Mouse (Mus musculus) liver, embryonic 11.5 days (tissue): ENCODE data around the gene Pcbp4. TPM values are rescaled to one million over a fixed set of nuclear protein-coding genes. Genes with fewer than 3 reads are reported as not detected.

Experiments
- ATAC-seq: fragments of 200-750 bp; cut with Nextera tagmentation; replicated peaks from 2 replicates; pipeline ENCODE4 v1.8.0; 2017; ENCODE audit warnings: moderate number of reproducible peaks, mild to moderate bottlenecking, moderate TSS enrichment, moderate library complexity; ENCODE audit not compliant: low FRiP score
- DNase-seq: peaks from one replicate; pipeline ENCODE4 v3.0.0-alpha.2; 2017; ENCODE audit warnings: low spot score
- H3K27ac ChIP-seq: fragments of 300-500 bp; sonication (generic); 2 replicates; pipeline ENCODE4 v1.5.1; 2014; ENCODE audit warnings: mild to moderate bottlenecking, low read depth, low read length, control low read depth
- H3K27me3 ChIP-seq: fragments of 300-500 bp; sonication (generic); replicated peaks from 2 replicates; pipeline ENCODE4 v1.6.1; 2014; ENCODE audit warnings: low read length, mixed read lengths; ENCODE audit not compliant: control insufficient read depth, insufficient read depth
- H3K36me3 ChIP-seq: fragments of 300-500 bp; sonication (generic); 2 replicates; pipeline ENCODE4 v1.6.1; 2014; ENCODE audit warnings: mild to moderate bottlenecking, low read length, moderate library complexity, mixed read lengths; ENCODE audit not compliant: control insufficient read depth, insufficient read depth
- H3K4me1 ChIP-seq: fragments of 300-500 bp; sonication (generic); replicated peaks from 2 replicates; pipeline ENCODE4 v1.6.1; 2014; ENCODE audit warnings: low read length, mixed read lengths; ENCODE audit not compliant: control insufficient read depth, insufficient read depth
- H3K4me2 ChIP-seq: fragments of 300-500 bp; sonication (generic); 2 replicates; pipeline ENCODE4 v1.6.1; 2014; ENCODE audit warnings: mild to moderate bottlenecking, control low read depth, moderate library complexity
- H3K4me3 ChIP-seq: fragments of 300-500 bp; sonication (generic); 2 replicates; pipeline ENCODE4 v1.5.1; 2014; ENCODE audit warnings: low read depth, low read length, control low read depth
- H3K9ac ChIP-seq: fragments of 300-500 bp; sonication (generic); 2 replicates; pipeline ENCODE4 v1.6.1; 2014; ENCODE audit warnings: low read depth, low read length, control low read depth
- H3K9me3 ChIP-seq: fragments of 300-500 bp; sonication (generic); 2 replicates; pipeline ENCODE4 v1.6.1; 2016; ENCODE audit warnings: low read length, inconsistent platforms, mixed read lengths; ENCODE audit not compliant: control insufficient read depth
- WGBS: fragments of 180-500 bp; shearing (Covaris S2); extraction: QIAGEN DNeasy Blood & Tissue Kit; methylation state at CpG from one replicate; pipeline ENCODE4 v1.1.7; 2014; 5-methylcytosine and 5-hydroxymethylcytosine counted together
- polyA plus RNA-seq: library from polyadenylated mRNA; unstranded; fragments of >200 nt; fragmentation: Nextera tagmentation; extraction: Ambion mirVana; gene quantifications from 2 replicates; pipeline ENCODE4 v1.2.1, GENCODE M21; 2014

Pcbp4 gene
- polyA plus RNA-seq, 1 experiment from 2014 or later: 62.4 TPM

- Histone ChIP-seq H3K9me3 (no peaks in the 10 kb centered on the region), H3K9ac (no peak overlapping the region), H3K27me3 (no peaks in the 10 kb centered on the region), H3K4me3 (no peak overlapping the region), H3K4me2 (peak overlapping the region; percentile 91), H3K27ac (0 out of 2 replicates have a peak overlapping the region, but pooled peaks have one; percentile 8), H3K36me3 (peaks cover 12% of the 10 kb centered on the region), H3K4me1 (peaks cover 38% of the 10 kb centered on the region)
- WGBS: 72% methylated on average over 9 of the region's 9 CpGs
- DNase-seq: no peak
- no peak for ATAC-seq
Observed at GRCm38 (mm10) chr9:106457163-106457559, 4.1 kb downstream of the Pcbp4 start.

DNA sequence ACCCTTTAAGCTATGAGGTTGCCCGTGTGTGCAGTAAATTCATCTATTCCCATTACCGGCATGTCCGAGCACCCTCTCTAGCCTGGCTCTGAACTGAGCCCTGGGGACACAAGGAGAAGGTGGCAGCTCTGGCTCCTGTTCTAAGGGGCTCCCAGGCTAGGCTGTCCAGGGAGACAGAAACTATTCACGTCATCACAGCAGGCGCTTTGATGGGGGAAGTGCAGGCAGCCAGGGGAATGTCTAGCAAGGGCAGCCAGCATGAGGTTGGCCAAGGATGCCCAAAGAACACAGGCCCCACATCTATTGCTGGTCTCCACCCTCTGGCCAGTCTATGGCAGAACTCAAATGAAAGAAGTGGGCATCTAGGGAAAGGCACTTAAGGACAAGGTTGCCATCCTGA lies 4.8 kb downstream of the Pcbp4 start:
- no peaks in the 10 kb centered on the region for H3K9me3 ChIP-seq
- peaks cover 13% of the 10 kb centered on the region for H3K36me3 ChIP-seq
- no peak overlapping the region for H3K27ac ChIP-seq
- ATAC-seq (no peak), DNase-seq (no peak)
- no peak overlapping the region for H3K9ac ChIP-seq
- H3K27me3 ChIP-seq: no peaks in the 10 kb centered on the region; the same call in 1 of the 2 replicates
- H3K4me1 ChIP-seq: peaks cover 33% of the 10 kb centered on the region
- no peak overlapping the region for H3K4me3 ChIP-seq
- WGBS: 77% methylated on average over 5 of the region's 5 CpGs
- no peak overlapping the region for H3K4me2 ChIP-seq

- Histone ChIP-seq H3K9me3 (no peaks in the 10 kb centered on the region), H3K4me1 (peaks cover 29% of the 10 kb centered on the region), H3K4me2 (no peak overlapping the region), H3K4me3 (no peak overlapping the region), H3K36me3 (peaks cover 15% of the 10 kb centered on the region), H3K9ac (no peak overlapping the region), H3K27ac (no peak overlapping the region), H3K27me3 (peaks cover 16% of the 10 kb centered on the region)
- WGBS: 78% methylated on average over 15 of the region's 15 CpGs
- ATAC-seq (no peak), DNase-seq (no peak)
Observed at GRCm38 (mm10) chr9:106459946-106460345, 6.9 kb downstream of the Pcbp4 start.

GRCm38 (mm10) chr9:106460401-106461025 lies 7.4 kb downstream of the Pcbp4 start:
- Histone ChIP-seq H3K4me2 (no peak overlapping the region), H3K36me3 (peaks cover 15% of the 10 kb centered on the region), H3K27me3 (peaks cover 22% of the 10 kb centered on the region), H3K27ac (no peak overlapping the region), H3K4me1 (peaks cover 24% of the 10 kb centered on the region), H3K4me3 (no peak overlapping the region), H3K9me3 (no peaks in the 10 kb centered on the region), H3K9ac (no peak overlapping the region)
- DNase-seq (no peak), ATAC-seq (no peak)
- WGBS: 85% methylated on average over 18 of the region's 18 CpGs

DNA sequence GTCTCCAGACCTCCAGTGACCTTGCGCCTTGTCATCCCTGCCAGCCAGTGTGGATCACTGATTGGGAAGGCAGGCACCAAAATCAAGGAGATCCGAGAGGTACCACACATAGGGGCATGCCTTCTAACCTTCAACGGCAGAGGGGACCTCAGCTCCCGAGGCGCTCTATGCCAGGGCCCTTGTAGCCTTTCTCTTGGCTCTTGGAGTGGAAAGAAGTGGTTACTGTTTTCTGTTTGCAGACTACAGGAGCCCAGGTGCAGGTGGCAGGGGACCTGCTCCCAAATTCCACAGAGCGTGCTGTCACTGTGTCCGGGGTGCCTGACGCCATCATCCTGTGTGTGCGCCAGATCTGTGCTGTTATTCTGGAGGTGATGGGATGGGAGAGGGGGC lies 7.9 kb downstream of the Pcbp4 start:
- no peak for DNase-seq
- no peak overlapping the region for H3K9ac ChIP-seq
- no peak for ATAC-seq
- no peaks in the 10 kb centered on the region for H3K9me3 ChIP-seq
- peaks cover 15% of the 10 kb centered on the region for H3K36me3 ChIP-seq
- no peak overlapping the region for H3K27ac ChIP-seq
- H3K27me3 ChIP-seq: peaks cover 27% of the 10 kb centered on the region
- H3K4me2 ChIP-seq: no peak overlapping the region
- no peak overlapping the region for H3K4me3 ChIP-seq
- peaks cover 20% of the 10 kb centered on the region for H3K4me1 ChIP-seq
- 84% methylated on average over 9 of the region's 9 CpGs for WGBS

- Histone ChIP-seq H3K27me3 (peaks cover 29% of the 10 kb centered on the region), H3K27ac (no peak overlapping the region), H3K9ac (no peak overlapping the region), H3K36me3 (peaks cover 15% of the 10 kb centered on the region), H3K4me1 (peaks cover 11% of the 10 kb centered on the region), H3K9me3 (no peaks in the 10 kb centered on the region), H3K4me2 (no peak overlapping the region), H3K4me3 (no peak overlapping the region)
- no peak for DNase-seq
- 84% methylated on average over 16 of the region's 16 CpGs for WGBS
- ATAC-seq: no peak
Observed at GRCm38 (mm10) chr9:106461641-106462429, 8.7 kb downstream of the Pcbp4 start.

GRCm38 (mm10) chr9:106462430-106462800 lies 9.3 kb downstream of the Pcbp4 start:
- DNase-seq (no peak), ATAC-seq (no peak)
- no peak overlapping the region for H3K9ac ChIP-seq
- no peaks in the 10 kb centered on the region for H3K9me3 ChIP-seq
- H3K36me3 ChIP-seq: peaks cover 15% of the 10 kb centered on the region
- peaks cover 7% of the 10 kb centered on the region for H3K4me1 ChIP-seq
- H3K27ac ChIP-seq: no peak overlapping the region
- H3K4me2 ChIP-seq: no peak overlapping the region
- no peak overlapping the region for H3K4me3 ChIP-seq
- H3K27me3 ChIP-seq: peaks cover 29% of the 10 kb centered on the region
- WGBS: 84% methylated on average over 12 of the region's 12 CpGs

GRCm38 (mm10) chr9:106463122-106464063 lies 10.3 kb downstream of the Pcbp4 start:
- Histone ChIP-seq H3K9me3 (no peaks in the 10 kb centered on the region), H3K36me3 (peaks cover 15% of the 10 kb centered on the region), H3K4me2 (no peak overlapping the region), H3K4me1 (peaks cover 7% of the 10 kb centered on the region), H3K27me3 (peaks cover 29% of the 10 kb centered on the region), H3K4me3 (no peak overlapping the region), H3K27ac (no peak overlapping the region), H3K9ac (no peak overlapping the region)
- 86% methylated on average over 21 of the region's 21 CpGs for WGBS
- ATAC-seq (no peak), DNase-seq (no peak)
